9 mouse cellular contexts compared by ENCODE assay signal in genomic region chr17:13681686-13682085, GRCm38 (mm10).
DNase-seq lines count a peak whose midpoint lies in the region; ATAC-seq and TF ChIP-seq lines count a peak whose summit lies in the region.
"Had no signal": no experiment of that assay in that cellular context is flagged by ENCODE, and none has a peak within 500 bp of the region (broad histone marks: within the 10 kb centered on the region; RNA-seq: fewer than 3 reads in every experiment).

No protein-coding gene starts in this region.

- H3K36me3 ChIP-seq in forebrain, embryonic 10.5 days (replicated peaks), result peaks cover 4% of the 10 kb centered on the region; the same call in 1 of the 2 replicates
- no peaks in the 10 kb centered on the region for H3K36me3 ChIP-seq in forebrain, embryonic 12.5 days (replicated peaks)
- H3K36me3 ChIP-seq in liver, embryonic 12.5 days, result no peaks in the 10 kb centered on the region
- H3K36me3 ChIP-seq in neural tube, embryonic 15.5 days, result no peaks in the 10 kb centered on the region
- H3K36me3 ChIP-seq: G1E had no signal

- H3K27me3 ChIP-seq in forebrain, embryonic 10.5 days (ENCODE audit: poor library complexity, severe bottlenecking), result no peaks in the 10 kb centered on the region
- H3K27me3 ChIP-seq in forebrain, embryonic 12.5 days, result no peaks in the 10 kb centered on the region
- no peaks in the 10 kb centered on the region; the same call in 1 of the 2 replicates for H3K27me3 ChIP-seq in liver, embryonic 12.5 days (replicated peaks)
- no peaks in the 10 kb centered on the region for H3K27me3 ChIP-seq in neural tube, embryonic 15.5 days (replicated peaks)

- peaks cover 2% of the 10 kb centered on the region; the same call in 1 of the 2 replicates for H3K9me3 ChIP-seq in forebrain, embryonic 10.5 days
- no peaks in the 10 kb centered on the region for H3K9me3 ChIP-seq in forebrain, embryonic 12.5 days
- H3K9me3 ChIP-seq in liver, embryonic 12.5 days (replicated peaks), result no peaks in the 10 kb centered on the region
- no peaks in the 10 kb centered on the region for H3K9me3 ChIP-seq in neural tube, embryonic 15.5 days (replicated peaks)

- H3K4me1 ChIP-seq in forebrain, embryonic 10.5 days, result peaks cover 74% of the 10 kb centered on the region
- peaks cover 51% of the 10 kb centered on the region for H3K4me1 ChIP-seq in forebrain, embryonic 12.5 days
- peaks cover 26% of the 10 kb centered on the region for H3K4me1 ChIP-seq in liver, embryonic 12.5 days
- H3K4me1 ChIP-seq in cortical plate, adult 2 months (ENCODE audit: control insufficient read depth, insufficient read depth, low read length), result peaks cover 5% of the 10 kb centered on the region; the same call in 1 of the 2 replicates
- peaks cover 15% of the 10 kb centered on the region; the same call in 1 of the 2 replicates for H3K4me1 ChIP-seq in neural tube, embryonic 15.5 days

- DNase-seq in forebrain, embryonic 10.5 days (ENCODE audit: extremely low spot score, low spot score), result no peak
- no peak for DNase-seq in liver
- no peak for DNase-seq in gastrocnemius, postnatal 25 days
- no peak for DNase-seq in right cerebral cortex, adult 18-20 months

- WGBS in forebrain, embryonic 10.5 days, result 83% methylated on average over 6 of the region's 6 CpGs
- 97% methylated on average over 5 of the region's 6 CpGs for WGBS in forebrain, embryonic 12.5 days
- 72% methylated on average over 5 of the region's 6 CpGs for WGBS in liver, embryonic 12.5 days (ENCODE audit: insufficient replicate concordance)
- 90% methylated on average over 5 of the region's 6 CpGs for WGBS in neural tube, embryonic 15.5 days

- H3K27ac ChIP-seq in forebrain, embryonic 10.5 days, result peak overlapping the region; percentile 40; the same call in 1 of the 2 replicates
- H3K27ac ChIP-seq in forebrain, embryonic 12.5 days, result no peak overlapping the region
- H3K27ac ChIP-seq in liver, embryonic 12.5 days, result no peak overlapping the region
- H3K27ac ChIP-seq in cortical plate, adult 2 months (ENCODE audit: insufficient read depth, low read length), result no peak overlapping the region
- 0 out of 2 replicates have a peak overlapping the region, but pooled peaks have one; percentile 20 for H3K27ac ChIP-seq in neural tube, embryonic 15.5 days (replicated peaks)

- TF ChIP-seq POLR2A in cortical plate, adult 2 months (IDR thresholded peaks at IDR 0.05; ENCODE audit: extremely low read depth, insufficient read depth, low read length), result no peak

- no peak for ATAC-seq in forebrain, embryonic 12.5 days (ENCODE audit: low FRiP score)
- ATAC-seq in liver, embryonic 12.5 days, result 0 out of 2 replicates have a peak, but pooled peaks have one; percentile 14
- ATAC-seq in neural tube, embryonic 15.5 days (ENCODE audit: low FRiP score), result no peak

- TF ChIP-seq CTCF in cortical plate, adult 2 months (IDR thresholded peaks at IDR 0.05; ENCODE audit: extremely low read depth, insufficient read depth, low read length), result peak; percentile 27; the same call in 1 of the 2 replicates

- H3K4me2 ChIP-seq in forebrain, embryonic 12.5 days, result no peak overlapping the region
- H3K4me2 ChIP-seq in liver, embryonic 12.5 days, result no peak overlapping the region
- H3K4me2 ChIP-seq in neural tube, embryonic 15.5 days, result peak overlapping the region; percentile 38

- H3K4me3 ChIP-seq in forebrain, embryonic 10.5 days, result peak overlapping the region; percentile 50
- no peak overlapping the region for H3K4me3 ChIP-seq in forebrain, embryonic 12.5 days (replicated peaks)
- H3K4me3 ChIP-seq in liver, embryonic 12.5 days, result no peak overlapping the region
- no peak overlapping the region for H3K4me3 ChIP-seq in cortical plate, adult 2 months (ENCODE audit: insufficient read depth, low read length)
- no peak overlapping the region for H3K4me3 ChIP-seq in neural tube, embryonic 15.5 days (replicated peaks)

- H3K9ac ChIP-seq in forebrain, embryonic 12.5 days, result no peak overlapping the region
- no peak overlapping the region for H3K9ac ChIP-seq in liver, embryonic 12.5 days
- no peak overlapping the region for H3K9ac ChIP-seq in neural tube, embryonic 15.5 days (replicated peaks)

Comparison
In these comparisons a context has a peak if more than half of its experiments do, and no peak if none do; other contexts are left out.
1. H3K27ac ChIP-seq: peak in forebrain, embryonic 10.5 days (single experiment) and neural tube, embryonic 15.5 days (single experiment); none in forebrain, embryonic 12.5 days (single experiment), liver, embryonic 12.5 days (single experiment) and cortical plate, adult 2 months (single experiment).